31 mouse cellular contexts compared by ENCODE assay signal in genomic region chr12:13776687-13777086, GRCm38 (mm10).
"Had no signal": no experiment of that assay in that cellular context is flagged by ENCODE, and none has a peak within 500 bp of the region (broad histone marks: within the 10 kb centered on the region; RNA-seq: fewer than 3 reads in every experiment).

No protein-coding gene starts in this region.

- DNase-seq: heart, postnatal 10 days; heart, postnatal 14 days; heart, postnatal 4 days; kidney, adult 11 months; kidney, adult 18-20 months; kidney, adult 2 months; kidney, adult 8-10 months; kidney, adult 9 months; kidney, postnatal 10 days; kidney, postnatal 14 days; kidney, postnatal 25 days; kidney, postnatal 36 days; kidney, postnatal 4 days; layer of hippocampus, adult 9-11 months; layer of hippocampus, postnatal 36 days had no signal

- H3K4me2 ChIP-seq: heart, embryonic 11.5 days; heart, embryonic 12.5 days; heart, embryonic 13.5 days; heart, embryonic 15.5 days; hindbrain, embryonic 12.5 days; hindbrain, embryonic 13.5 days; hindbrain, embryonic 14.5 days; hindbrain, embryonic 15.5 days; intestine, embryonic 15.5 days; kidney, embryonic 15.5 days had no signal

- H3K9ac ChIP-seq: heart, embryonic 12.5 days; heart, embryonic 13.5 days; heart, embryonic 15.5 days; hindbrain, embryonic 12.5 days; hindbrain, embryonic 13.5 days; hindbrain, embryonic 14.5 days; hindbrain, embryonic 15.5 days; intestine, embryonic 15.5 days; kidney, embryonic 15.5 days had no signal

- H3K4me1 ChIP-seq: heart, embryonic 10.5 days; heart, embryonic 12.5 days; heart, embryonic 13.5 days; heart, embryonic 15.5 days; hindbrain, embryonic 10.5 days; hindbrain, embryonic 12.5 days; hindbrain, embryonic 13.5 days; hindbrain, embryonic 15.5 days; intestine, embryonic 15.5 days; kidney, embryonic 15.5 days had no signal

- H3K4me3 ChIP-seq: heart, embryonic 10.5 days; heart, embryonic 12.5 days; heart, embryonic 13.5 days; heart, embryonic 15.5 days; hindbrain, embryonic 10.5 days; hindbrain, embryonic 12.5 days; hindbrain, embryonic 13.5 days; hindbrain, embryonic 15.5 days; intestine, embryonic 15.5 days; kidney, embryonic 15.5 days; layer of hippocampus, adult 2 months; left cerebral cortex, adult 2 months had no signal

- H3K9me3 ChIP-seq: heart, embryonic 10.5 days; heart, embryonic 12.5 days; heart, embryonic 13.5 days; heart, embryonic 15.5 days; hindbrain, embryonic 10.5 days; hindbrain, embryonic 12.5 days; hindbrain, embryonic 13.5 days; hindbrain, embryonic 15.5 days; intestine, embryonic 15.5 days; kidney, embryonic 15.5 days had no signal

- H3K27me3 ChIP-seq: heart, embryonic 12.5 days; heart, embryonic 13.5 days; heart, embryonic 15.5 days; hindbrain, embryonic 12.5 days; hindbrain, embryonic 13.5 days; hindbrain, embryonic 15.5 days; intestine, embryonic 15.5 days; kidney, embryonic 15.5 days had no signal

- H3K27ac ChIP-seq: heart, embryonic 10.5 days; heart, embryonic 13.5 days; heart, embryonic 15.5 days; hindbrain, embryonic 10.5 days; hindbrain, embryonic 12.5 days; hindbrain, embryonic 13.5 days; hindbrain, embryonic 14.5 days; hindbrain, embryonic 15.5 days; hindbrain, postnatal 0 days; intestine, embryonic 15.5 days; kidney, embryonic 15.5 days; kidney, postnatal 0 days; layer of hippocampus, adult 2 months; left cerebral cortex, adult 2 months had no signal

- H3K36me3 ChIP-seq: heart, embryonic 10.5 days; heart, embryonic 12.5 days; heart, embryonic 13.5 days; heart, embryonic 15.5 days; hindbrain, embryonic 10.5 days; hindbrain, embryonic 12.5 days; hindbrain, embryonic 13.5 days; hindbrain, embryonic 15.5 days; intestine, embryonic 15.5 days; kidney, embryonic 15.5 days had no signal
